Mouse (Mus musculus) lung, embryonic 15.5 days (tissue): ENCODE data around the gene Cd37. TPM values are rescaled to one million over a fixed set of nuclear protein-coding genes. Genes with fewer than 3 reads are reported as not detected.

ENCODE experiments used
- polyA plus RNA-seq: library from polyadenylated mRNA; unstranded; fragments of >200 nt; fragmentation: Nextera tagmentation; extraction: Ambion mirVana; gene quantifications from 2 replicates; pipeline ENCODE4 v1.2.1, GENCODE M21; 2015

Gene Cd37
- polyA plus RNA-seq, 1 experiment from 2014 or later: 3.8 TPM

Other genes starting within 250 kb of the Cd37 start
- gene Irf3, start 241.5 kb downstream of the Cd37 start, polyA plus RNA-seq: 88.1 and 92.6 TPM in 2 replicates
- 66.3 and 66.7 TPM in 2 replicates for gene Bcl2l12, start 240.4 kb downstream of the Cd37 start, polyA plus RNA-seq
- gene Scaf1, start 222.8 kb downstream of the Cd37 start, polyA plus RNA-seq: 35.5 and 36.5 TPM in 2 replicates
- 49.7 and 50.4 TPM in 2 replicates for gene Rras, start 221.2 kb downstream of the Cd37 start, polyA plus RNA-seq
- 10.9 and 11.1 TPM in 2 replicates for gene Prr12, start 186.2 kb downstream of the Cd37 start, polyA plus RNA-seq
- 74.9 and 75.1 TPM in 2 replicates for gene Nosip, start 176.7 kb downstream of the Cd37 start, polyA plus RNA-seq
- 23.1 and 24.2 TPM in 2 replicates for gene Prrg2, start 176.4 kb downstream of the Cd37 start, polyA plus RNA-seq
- 353 and 358 TPM in 2 replicates for gene Rcn3, start 146.9 kb downstream of the Cd37 start, polyA plus RNA-seq
- 73.6 and 83.1 TPM in 2 replicates for gene Fcgrt, start 135.3 kb downstream of the Cd37 start, polyA plus RNA-seq
- gene Rps11, start 114.7 kb downstream of the Cd37 start, polyA plus RNA-seq: 1,432 and 1,559 TPM in 2 replicates
- gene Rpl13a, start 110.4 kb downstream of the Cd37 start, polyA plus RNA-seq: 1,187 and 1,308 TPM in 2 replicates
- gene Gm45713, start 102.9 kb downstream of the Cd37 start, polyA plus RNA-seq: 0.19 and 0.20 TPM in 2 replicates
- gene Flt3l, start 102.7 kb downstream of the Cd37 start, polyA plus RNA-seq: 1.5 and 8.3 TPM in 2 replicates
- gene Pih1d1, start 84.8 kb downstream of the Cd37 start, polyA plus RNA-seq: 100 and 103 TPM in 2 replicates
- gene Aldh16a1, start 84.5 kb downstream of the Cd37 start, polyA plus RNA-seq: 54.8 and 56.8 TPM in 2 replicates
- 0.33 and 0.55 TPM in 2 replicates for gene Slc17a7, start 75.2 kb downstream of the Cd37 start, polyA plus RNA-seq
- gene Gfy, start 59.5 kb downstream of the Cd37 start, polyA plus RNA-seq: not detected in 2 replicates
- not detected in 2 replicates for gene Pth2, start 58.1 kb downstream of the Cd37 start, polyA plus RNA-seq
- 0.75 and 1.1 TPM in 2 replicates for gene Ccdc155, start 34.2 kb downstream of the Cd37 start, polyA plus RNA-seq
- gene Dkkl1, start 27.0 kb downstream of the Cd37 start, polyA plus RNA-seq: 0.54 and 1.1 TPM in 2 replicates
- 180 and 183 TPM in 2 replicates for gene Tead2, start 23.4 kb downstream of the Cd37 start, polyA plus RNA-seq
- 0.16 TPM in 1 of 2 replicates, not detected in the other for gene Slc6a16, start 2.0 kb upstream of the Cd37 start, polyA plus RNA-seq
- gene Slc6a21, start 38.4 kb upstream of the Cd37 start, polyA plus RNA-seq: 0.09 TPM in 1 of 2 replicates, not detected in the other
- 19.1 and 20.0 TPM in 2 replicates for gene Trpm4, start 94.7 kb upstream of the Cd37 start, polyA plus RNA-seq
- 1.7 and 2.3 TPM in 2 replicates for gene Hrc, start 96.2 kb upstream of the Cd37 start, polyA plus RNA-seq
- 3.1 TPM in 2 replicates for gene Ppfia3, start 127.9 kb upstream of the Cd37 start, polyA plus RNA-seq
- gene Lin7b, start 131.5 kb upstream of the Cd37 start, polyA plus RNA-seq: 0.60 and 0.92 TPM in 2 replicates
- 224 and 229 TPM in 2 replicates for gene Snrnp70, start 156.6 kb upstream of the Cd37 start, polyA plus RNA-seq
- gene Kcna7, start 166.5 kb upstream of the Cd37 start, polyA plus RNA-seq: not detected in 2 replicates
- 3.5 TPM in 2 replicates for gene Ntf5, start 174.6 kb upstream of the Cd37 start, polyA plus RNA-seq
- 0.25 and 0.70 TPM in 2 replicates for gene Lhb, start 181.7 kb upstream of the Cd37 start, polyA plus RNA-seq
- 42.7 and 46.7 TPM in 2 replicates for gene Gys1, start 195.7 kb upstream of the Cd37 start, polyA plus RNA-seq
- gene Ruvbl2, start 199.0 kb upstream of the Cd37 start, polyA plus RNA-seq: 161 and 173 TPM in 2 replicates
- gene Ftl1, start 220.8 kb upstream of the Cd37 start, polyA plus RNA-seq: 5,197 and 5,279 TPM in 2 replicates
- 161 and 176 TPM in 2 replicates for gene Bax, start 227.8 kb upstream of the Cd37 start, polyA plus RNA-seq
- 0.33 and 0.74 TPM in 2 replicates for gene Tulp2, start 242.8 kb upstream of the Cd37 start, polyA plus RNA-seq
- gene Gm45808, start 247.7 kb upstream of the Cd37 start, polyA plus RNA-seq: not detected in 2 replicates
- 2.8 and 3.4 TPM in 2 replicates for gene Dhdh, start 249.7 kb upstream of the Cd37 start, polyA plus RNA-seq